ENCODE assay signal across 12 mouse cellular contexts in genomic region chr12:119230444-119230843, GRCm38 (mm10). TPM values are rescaled to one million over a fixed set of nuclear protein-coding genes. Genes with fewer than 3 reads are reported as not detected.
DNase-seq lines count a peak whose midpoint lies in the region.
"Had no signal": no experiment of that assay in that cellular context is flagged by ENCODE, and none has a peak within 500 bp of the region (broad histone marks: within the 10 kb centered on the region; RNA-seq: fewer than 3 reads in every experiment).

No protein-coding gene starts in this region.

- DNase-seq in testis, postnatal 14 days (ENCODE audit: low spot score): peak; percentile 14
- DNase-seq in testis, postnatal 10 days (ENCODE audit: low spot score): no peak
- peak; percentile 10 for DNase-seq in adrenal gland, postnatal 14 days
- peak; percentile 89 for DNase-seq in kidney, adult 9 months
- DNase-seq in right cerebral cortex, adult 18-20 months: no peak
- no peak for DNase-seq in frontal cortex, adult 2 months (ENCODE audit: extremely low spot score in 1 of 2, low spot score in 1 of 2)
- DNase-seq in gastrocnemius, adult 8-10 months (ENCODE audit: low spot score in 2 of 2): no peak
- DNase-seq: cerebellum, adult 11-12 months; gastrocnemius, postnatal 36 days; lung, postnatal 10 days; midbrain, embryonic 14.5 days; right cerebral cortex, postnatal 4 days had no signal

RNA-seq across cellular contexts. Expression of gene Itgb8, which starts 8.2 kb away (rescaled TPM):
- total RNA-seq in adrenal gland, postnatal 14 days (2021): 2.1 and 2.7 TPM in 2 replicates
- 15.2 and 16.3 TPM in 2 replicates for polyA plus RNA-seq in frontal cortex, adult 2 months (2012; rRNA removed)
- under 1 TPM; 0.39 to 0.54 (median 0.47) TPM for total RNA-seq in gastrocnemius, adult 8-10 months (2022)

Comparison
In these comparisons a context has a peak if more than half of its experiments do, and no peak if none do; other contexts are left out.
1. DNase-seq: peak in testis, postnatal 14 days (single experiment), adrenal gland, postnatal 14 days (single experiment) and kidney, adult 9 months (single experiment); none in testis, postnatal 10 days (single experiment), right cerebral cortex, adult 18-20 months (single experiment), frontal cortex, adult 2 months (0 of 2) and gastrocnemius, adult 8-10 months (0 of 2).